Mouse (Mus musculus): Measurements from ENCODE around the gene Ccsap.
A peak's percentile ranks its signal among the peaks of the same experiment; 100 is the strongest.
"Not testable (repeated sequence)": the region's sequence is repeated elsewhere in the genome, so short reads cannot be mapped to it uniquely, and the experiment has no call there.

The Ccsap gene

DNA sequence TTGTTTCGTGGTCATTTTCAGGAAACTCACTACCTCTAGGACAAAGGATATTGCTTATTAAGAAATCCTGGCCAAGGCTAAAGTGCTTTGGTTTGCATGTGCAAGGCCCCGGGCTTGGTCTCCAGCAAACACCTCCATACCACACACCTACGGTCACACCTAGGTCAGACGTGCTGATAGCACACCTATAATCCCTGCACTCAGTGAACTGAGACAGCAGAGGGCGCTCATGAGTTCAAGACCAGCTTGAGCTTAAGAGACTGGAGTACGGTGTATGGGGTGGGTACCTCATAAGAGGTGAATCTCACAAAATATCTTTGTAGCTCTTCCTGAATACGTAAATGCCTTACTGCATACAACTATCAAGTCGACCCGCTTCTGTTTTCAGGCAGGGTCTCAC, 24.6 kb downstream of the Ccsap start:
- DNase-seq: peak; percentile 87 to 91

DNA sequence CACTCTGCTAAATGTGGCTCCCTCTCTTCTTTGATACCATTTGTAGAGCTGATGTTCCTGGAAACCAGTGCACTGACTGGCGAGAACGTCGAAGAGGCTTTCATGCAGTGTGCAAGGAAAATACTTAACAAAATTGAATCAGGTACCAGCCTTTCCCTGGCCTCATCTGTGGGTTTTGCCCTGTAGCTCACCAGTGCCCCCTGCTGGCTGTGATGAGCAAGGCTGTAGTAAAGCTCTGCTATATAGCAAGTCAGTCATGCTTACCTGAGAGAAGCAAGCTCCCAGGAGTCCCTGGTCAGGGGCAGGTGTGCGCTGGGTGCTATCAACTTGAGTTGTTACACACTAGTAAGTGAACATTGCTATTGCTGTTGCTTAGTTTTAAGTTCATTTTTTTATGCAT, 27.3 kb downstream of the Ccsap start:
- DNase-seq: peak; percentile 54 to 58

DNA sequence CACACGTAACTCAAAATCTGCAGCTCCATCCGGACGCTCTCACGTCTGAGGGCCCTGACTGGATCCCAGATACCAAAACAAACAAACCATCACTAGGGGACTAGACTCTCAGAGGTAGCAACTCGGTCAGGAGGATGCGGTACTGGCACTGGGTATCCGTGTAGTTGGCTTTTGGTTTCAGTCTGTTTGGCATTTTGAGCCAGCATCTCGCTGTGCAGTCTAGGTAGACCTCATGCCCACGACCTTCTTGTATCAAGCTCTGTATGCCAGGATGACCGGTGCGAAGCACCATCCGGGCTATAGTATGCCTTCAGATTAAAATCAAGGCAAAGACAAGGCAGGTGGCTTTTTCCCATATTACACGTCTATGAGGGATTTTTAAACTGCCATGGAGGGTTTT, 32.5 kb downstream of the Ccsap start:
- peak; percentile 47 for DNase-seq

DNA sequence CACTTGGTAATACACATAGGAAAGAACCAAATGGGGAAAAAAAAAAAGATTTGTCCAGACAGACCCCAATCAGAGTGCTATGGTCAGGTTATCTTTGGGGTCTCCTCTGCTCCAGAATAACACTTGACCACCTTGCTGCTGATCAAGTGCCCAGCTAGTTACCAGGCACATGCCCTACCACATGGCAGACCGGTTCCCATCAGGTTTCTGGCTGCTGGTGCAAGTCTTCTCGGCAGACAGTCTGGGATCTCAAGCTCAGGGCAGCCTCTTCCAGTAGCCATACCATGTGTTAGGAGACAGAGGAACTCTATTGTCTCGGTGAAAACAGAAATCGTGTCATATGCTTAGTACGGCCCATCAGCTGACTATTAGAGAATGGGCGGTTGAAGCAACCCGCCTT, 33.3 kb downstream of the Ccsap start:
- DNase-seq: peak; percentile 50 to 61

DNA sequence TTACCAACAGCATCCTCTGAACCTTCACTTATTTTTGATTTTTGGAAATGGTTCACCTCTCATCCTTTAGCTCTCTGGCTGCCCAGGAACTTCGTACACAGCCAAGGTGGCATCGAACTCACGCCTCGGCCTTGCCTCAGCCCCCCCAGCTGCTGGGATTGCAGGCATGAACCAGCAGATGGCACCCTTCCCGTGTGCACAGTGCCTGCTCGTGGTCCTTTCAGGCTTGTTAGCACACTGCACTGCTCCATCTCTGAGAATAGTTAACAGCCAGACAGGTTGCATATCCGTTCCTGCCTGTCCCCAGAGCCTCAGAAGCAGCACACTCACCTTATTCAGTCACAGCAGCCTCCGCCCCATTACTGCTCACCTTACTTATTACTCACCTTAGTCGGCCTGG, 34.0 kb downstream of the Ccsap start:
- peak; percentile 64 to 66 for DNase-seq

DNA sequence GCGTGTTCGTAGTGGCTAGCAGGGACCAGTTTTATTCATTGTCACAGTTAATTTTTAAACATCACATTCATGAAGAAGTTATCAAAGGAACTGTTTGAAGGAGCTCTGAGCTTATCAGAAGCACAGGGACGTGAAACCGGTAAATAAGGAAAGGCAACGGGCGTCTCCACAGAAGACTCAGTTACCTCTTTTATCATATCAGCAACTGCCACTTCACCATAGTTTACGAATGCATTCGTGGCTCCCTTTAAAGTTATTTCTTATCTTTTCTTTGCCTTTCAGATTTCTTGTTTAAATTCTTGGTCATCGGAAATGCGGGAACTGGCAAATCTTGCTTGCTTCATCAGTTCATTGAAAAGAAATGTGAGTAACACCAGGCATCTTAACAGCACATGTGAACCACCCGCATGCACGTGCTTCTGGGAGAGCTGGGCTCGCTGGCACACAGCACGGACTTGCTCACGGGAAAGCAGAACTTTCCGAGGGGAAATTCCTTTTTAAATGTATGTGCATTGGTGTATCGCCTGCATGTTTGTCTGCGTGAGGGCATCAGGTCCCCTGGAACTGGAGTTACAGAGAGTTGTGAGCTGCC, 36.4 kb downstream of the Ccsap start:
- no peak for DNase-seq

DNA sequence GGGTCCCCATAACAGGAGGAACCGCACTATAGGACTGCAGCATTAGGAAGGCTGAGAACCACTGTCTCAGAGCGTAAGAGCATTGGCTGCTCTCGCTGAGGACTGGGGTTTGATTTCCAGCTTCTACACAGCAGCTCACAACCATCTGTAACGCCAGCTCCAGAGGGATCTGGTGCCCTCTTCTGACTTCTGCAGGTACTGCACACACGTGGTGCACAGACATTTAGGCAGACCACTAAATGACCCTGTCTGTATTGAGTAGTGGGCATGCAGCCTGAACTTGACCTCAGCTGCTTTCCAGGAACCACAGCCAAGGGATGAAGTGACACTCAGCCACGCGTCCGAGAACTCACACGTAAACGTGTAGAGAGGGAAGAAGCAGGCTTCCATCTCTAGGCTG, 36.9 kb downstream of the Ccsap start:
- DNase-seq: no peak

DNA sequence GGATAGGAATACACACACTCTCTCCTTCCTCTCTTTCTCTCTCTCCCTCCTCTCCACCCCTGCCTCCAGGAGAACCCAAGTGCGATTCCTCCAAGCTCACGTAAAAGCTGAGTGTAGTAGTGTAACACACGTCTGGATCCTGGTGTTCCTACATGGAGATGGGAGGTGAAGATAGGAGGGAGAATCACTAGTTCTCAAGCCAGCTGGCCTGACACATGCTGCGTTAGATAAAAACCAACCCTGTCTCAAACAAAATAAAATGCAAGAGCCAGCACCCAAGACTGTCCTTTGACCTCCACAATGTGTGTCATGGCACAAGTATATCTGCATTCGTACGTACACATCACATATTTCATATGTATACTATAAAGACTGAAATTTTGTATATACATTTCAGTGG, 39.2 kb downstream of the Ccsap start:
- DNase-seq: no peak

DNA sequence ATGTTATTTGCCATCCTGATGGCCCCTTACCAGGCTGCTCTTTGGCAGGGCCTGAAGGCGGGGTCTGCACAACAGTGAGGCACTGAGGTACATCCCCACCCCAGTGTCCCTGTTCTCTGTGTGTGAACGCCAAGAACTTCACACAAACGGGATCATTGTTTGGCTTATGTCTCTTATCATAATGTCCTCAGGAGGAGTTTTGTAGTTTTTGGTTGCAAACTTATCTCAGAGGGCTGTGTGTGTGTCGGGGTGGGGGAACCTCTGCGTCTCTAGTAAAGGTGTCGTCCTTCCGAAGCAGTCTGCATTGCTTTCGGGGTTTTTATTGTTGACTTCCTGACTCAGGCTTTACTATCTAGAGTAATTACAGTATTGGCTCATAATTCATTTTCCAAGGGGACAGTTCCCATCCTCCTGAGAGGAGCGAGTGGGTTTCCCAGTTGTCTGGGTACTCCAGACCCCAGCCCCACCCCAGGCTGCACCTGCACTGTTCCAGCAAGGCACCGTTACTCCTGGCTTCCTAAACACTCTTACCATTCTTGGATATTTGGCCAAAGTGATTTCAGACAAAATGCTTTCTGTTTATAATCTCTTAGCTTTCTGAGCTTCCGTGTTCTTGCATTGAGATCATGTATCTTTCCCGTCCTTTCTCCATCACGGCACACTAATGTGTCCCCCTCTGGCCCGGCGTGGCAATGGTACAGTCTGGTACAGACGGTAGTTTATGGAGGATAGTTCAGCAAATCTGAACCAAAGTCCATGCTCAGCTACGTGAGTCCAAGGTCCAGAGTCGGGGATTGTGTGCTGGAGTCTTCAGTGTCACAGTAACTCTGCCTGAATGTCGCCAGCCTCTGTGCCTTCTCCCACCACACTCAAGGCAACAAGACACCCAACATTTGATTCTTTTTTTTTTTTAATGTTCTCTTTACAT, 40.1 kb downstream of the Ccsap start:
- no peak for DNase-seq

DNA sequence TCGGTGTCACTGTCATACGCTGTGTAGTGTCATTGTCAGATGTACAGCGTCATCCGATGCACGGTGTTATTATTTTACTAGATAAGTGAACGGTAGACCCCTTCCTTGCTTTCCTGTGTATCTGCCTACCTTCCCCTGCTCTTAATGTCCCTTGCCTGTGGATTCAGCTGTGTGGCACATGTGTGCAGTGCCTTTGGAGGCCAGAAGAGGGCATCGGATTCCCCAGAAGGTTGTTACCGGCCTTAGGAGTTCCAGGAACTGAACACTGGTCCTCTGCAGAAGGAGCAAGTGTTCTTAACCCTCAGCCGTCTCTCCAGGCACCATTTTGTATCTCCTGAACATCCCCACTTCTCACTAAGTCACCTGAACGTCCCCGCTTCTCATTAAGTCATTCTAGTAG, 42.3 kb downstream of the Ccsap start:
- DNase-seq: no peak

DNA sequence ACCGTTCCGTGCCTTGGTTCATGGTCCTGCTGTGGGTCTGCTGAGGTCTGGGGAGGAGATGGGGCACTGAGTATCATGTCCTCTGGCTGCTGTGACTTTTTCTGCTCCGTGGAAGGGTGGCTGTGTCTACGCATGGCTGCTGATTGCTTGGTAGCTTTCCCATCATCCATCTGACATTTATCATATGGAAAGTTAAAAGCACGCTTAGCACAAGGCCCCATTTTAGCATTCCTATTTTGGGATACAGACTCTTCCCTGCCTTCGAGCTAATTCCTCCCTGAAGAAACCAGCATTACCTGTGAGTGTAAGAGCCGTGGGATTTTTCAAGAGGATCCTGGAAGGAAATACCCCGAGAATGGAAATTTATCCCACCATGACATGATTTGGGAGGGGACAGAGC, 43.1 kb downstream of the Ccsap start:
- no peak for DNase-seq

DNA sequence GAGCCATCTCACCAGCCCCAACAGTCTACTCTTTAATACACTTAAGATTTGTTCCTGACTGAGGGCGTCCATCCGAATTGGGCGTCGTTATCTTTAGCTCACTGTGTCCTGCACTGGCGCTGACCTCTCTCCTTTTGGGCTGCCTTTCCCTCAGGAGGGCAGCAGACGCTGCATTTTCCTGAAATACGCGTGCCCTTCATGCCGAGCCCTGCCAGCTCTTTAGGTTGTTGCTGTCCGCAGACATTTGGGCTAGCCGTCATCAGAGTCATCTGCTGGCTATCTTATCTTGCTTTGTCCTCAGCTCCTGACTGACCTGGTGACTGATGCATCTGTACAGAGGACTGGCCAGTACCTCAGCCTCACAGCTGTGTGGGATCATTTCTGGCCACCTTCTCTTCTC, 44.7 kb downstream of the Ccsap start:
- no peak for DNase-seq

DNA sequence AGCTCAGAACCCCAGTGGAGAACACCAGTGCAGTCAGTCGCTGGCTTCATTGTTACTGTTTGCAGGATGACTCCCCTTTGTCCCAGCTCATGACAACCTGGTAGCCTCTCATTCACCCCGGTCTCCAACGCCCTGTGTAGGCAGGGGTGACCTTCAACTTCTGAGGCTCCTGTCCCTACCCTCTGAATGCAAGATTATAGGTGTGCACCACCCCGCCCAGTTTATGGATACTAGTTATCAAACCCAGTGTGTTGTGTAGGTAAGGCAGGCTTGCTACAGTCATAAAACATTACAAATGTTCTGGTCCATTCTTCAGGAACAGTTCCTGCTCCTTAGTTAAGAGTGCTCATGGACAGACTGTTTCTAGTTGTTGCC, 46.1 kb downstream of the Ccsap start:
- no peak for DNase-seq

DNA sequence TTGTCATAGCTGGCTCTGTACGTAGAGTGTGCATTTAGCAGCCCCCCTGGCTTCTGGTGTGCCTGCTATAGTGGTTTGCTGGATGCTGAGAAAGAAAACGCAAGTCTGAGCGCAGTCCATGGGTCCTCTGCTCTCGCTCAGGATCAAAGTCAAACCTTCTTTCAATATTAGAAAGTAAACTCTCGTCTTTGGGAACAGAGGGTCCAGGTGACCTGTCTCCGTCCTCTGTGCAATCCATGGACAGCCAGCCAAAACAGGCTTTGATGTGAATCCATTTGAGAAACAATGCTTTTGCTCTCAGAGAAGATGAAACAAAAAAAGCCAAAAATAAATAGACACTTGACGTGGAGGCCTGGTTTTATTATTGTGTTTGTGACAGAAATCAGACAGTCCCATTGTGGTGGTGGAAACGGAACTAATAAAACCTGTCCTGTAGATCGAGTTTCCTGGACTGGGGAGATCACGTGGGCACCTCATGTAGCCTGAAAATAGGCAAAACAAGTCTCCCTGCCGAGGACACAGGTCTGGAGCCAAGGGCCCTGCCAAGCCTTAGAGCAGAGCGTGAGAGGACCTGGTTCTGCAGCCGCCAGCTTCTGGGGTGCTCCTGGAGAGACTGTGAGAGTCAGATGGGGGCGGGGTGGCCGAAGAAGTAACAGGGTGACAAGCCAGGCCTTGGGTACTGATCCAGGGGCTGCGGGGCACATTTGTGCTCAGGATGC, 46.7 kb downstream of the Ccsap start:
- peak; percentile 69 to 74 for DNase-seq

DNA sequence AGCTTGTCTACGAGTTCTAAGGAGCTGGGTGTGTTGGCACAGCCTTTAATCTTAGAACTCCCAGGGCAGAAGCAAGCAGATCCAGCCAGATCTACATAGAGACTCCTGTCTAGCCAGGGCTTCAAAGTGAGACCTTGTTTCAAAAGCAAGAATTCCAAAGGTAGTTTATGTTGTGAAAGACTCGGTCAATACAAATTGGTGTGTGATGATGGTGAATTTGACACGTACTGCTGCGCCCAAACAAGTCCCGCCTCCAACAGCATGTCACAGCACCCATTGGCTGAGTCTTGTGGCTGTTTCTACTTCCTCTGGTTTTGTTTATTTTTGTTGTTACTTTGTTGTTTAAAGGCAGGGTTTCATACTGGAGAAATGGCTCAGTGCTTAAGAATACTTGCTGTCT, 47.8 kb downstream of the Ccsap start:
- no peak for DNase-seq

DNA sequence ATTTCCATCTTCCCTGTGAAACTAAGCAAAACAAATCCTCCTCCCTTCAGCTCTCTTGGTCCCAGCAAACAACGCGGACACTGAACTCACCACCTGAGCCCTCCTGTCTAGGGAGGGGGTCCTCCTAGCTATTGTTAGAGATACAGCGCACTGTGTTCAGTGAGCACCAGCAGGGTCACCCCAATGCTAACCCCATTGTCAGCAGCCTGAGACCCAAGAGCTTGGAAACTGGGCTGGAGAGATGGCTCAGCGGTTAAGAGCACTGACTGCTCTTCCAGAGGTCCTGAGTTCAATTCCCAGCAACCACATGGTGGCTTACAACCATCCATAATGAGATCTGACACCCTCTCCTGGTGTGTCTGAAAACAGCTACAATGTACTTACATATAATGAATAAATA, 50.7 kb downstream of the Ccsap start:
- DNase-seq: not testable (repeated sequence)

DNA sequence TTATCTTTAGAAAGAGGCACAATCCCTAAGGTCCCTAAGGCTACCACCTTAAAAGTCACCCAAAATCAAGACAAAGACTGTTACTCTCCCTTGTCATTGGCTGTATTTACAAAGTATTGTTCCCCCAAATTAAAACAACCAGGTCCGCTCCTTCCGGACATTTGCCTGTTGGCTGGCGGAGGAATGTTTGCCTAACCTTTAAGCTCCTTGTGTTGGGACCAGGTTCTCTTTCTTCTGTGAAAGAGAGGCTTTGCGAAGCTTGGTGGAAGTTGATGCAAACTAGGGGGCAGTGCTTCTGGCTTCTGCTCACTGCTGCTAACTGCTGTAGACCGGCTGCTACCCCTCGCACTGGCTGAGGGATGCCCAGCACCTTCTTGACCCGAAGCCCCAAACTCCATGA, 51.3 kb downstream of the Ccsap start:
- DNase-seq: no peak

DNA sequence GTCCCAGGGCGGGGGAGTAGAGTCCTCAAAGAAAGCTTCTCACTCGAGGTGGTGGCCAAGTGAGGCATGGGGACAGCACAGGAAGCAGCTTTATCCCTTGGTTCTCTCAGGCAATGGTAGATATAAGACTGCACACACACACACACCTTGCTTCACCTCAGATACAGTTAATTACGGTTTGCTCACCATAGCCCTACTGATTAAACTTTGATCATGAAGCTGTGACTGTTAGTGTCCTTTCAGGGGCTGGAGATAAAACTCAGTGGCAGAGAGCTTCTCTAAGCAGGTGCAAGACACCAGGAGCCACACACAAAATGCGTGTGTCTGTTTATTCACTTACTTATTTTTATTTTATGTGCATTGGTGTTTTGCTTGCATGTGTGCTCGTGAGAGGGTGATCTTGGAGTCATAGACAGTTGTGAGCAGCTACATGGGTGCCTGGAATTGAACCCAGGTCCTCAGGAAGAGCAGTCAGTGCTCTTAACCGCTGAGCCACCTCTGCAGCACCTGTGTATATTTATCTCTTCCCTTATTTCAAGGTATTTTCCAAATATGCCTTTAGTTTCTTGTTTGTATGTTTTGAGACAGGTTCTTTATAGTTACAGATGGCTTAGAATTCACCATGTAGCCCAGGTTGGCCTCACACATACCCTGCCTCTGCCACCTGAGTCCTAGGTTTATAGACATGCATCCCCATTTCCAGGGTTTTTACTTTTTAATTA, 52.0 kb downstream of the Ccsap start:
- no peak for DNase-seq

DNA sequence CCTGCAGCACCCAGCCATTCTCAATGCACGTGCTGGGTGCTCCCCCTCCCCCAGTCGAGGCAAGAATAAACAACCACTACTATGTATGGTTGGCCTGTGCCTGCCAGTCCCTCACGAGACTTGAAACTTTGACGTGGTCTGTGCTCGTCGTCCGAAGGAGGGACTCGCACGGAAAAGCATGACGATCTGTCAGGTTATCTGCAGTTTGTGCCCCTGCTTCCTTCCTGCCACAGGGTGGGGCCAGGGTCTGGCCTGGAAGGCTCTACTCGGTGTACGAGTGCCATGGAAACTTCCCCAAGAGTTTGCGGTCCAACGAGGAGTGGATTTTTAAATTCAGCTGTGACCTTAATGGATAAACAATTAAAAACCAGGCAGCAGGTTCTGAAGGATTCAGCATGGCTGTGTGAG, 53.0 kb downstream of the Ccsap start:
- peak in 1 of 2 experiments; percentile 30 for DNase-seq

DNA sequence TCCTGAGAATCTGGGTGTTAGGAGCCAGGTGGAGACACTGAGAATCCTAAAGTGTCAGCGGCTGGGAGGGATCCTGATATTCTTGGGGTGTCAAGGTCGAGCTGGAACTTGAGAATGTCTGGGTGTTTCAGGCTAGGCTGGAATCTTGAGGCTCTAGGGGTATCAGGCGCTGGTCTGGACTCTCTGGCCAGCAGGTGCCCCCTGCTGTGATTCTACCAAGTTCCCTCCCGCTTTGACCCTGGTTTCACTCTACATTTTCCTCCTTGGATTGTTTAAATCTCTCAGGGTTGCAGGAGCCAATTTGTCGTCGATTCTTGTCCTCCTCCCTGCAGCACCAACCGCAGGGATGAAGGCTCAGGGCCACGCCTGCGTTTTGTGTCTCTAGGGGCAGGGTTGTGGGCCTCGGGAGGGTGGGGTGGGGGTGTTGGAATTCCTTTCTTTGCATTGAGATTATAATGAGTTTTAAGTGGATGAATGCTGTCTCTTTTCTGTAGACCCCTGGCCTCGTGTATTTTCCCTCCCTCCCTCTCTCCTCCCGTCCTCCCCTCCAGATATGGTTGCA, 53.6 kb downstream of the Ccsap start:
- DNase-seq: peak; percentile 52 to 55

DNA sequence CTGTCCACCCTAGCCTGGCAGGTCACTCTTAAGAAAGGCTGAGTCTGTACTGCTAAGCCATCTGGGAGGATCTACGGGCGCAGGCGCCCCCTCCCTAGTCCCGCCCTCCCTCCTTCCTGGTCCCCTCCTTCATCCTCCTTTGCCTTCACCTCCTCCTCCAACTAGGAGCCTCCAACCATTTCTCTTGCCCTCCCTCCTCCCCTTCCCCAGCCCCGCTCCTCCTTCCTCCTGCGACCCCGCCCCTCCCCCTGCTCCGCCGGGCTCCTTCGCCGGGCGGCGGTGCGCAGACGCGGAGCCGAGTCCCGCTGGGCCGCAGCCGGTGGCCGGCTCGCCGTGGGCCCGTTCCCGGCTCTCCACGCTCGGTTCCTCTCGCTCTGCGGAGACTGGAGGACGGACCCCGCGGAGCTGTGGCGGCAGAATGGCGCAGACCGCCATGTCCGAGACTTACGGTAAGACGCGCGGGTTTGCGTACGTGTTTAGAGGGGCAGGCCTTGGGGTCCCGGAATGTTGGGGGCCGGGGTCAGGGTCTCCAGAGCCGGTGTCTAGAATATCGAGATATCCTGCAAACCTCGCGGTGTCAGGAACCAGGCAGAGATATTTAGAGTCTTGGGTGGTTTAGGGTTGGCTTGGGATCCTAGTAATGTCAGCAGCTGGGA, 54.2 kb downstream of the Ccsap start, which contains the start of gene Rab4a:
TSS of gene Rab4a (plus strand) at position 268 of the 656 bp plus-strand sequence.
- peak; percentile 94 to 97 for DNase-seq

DNA sequence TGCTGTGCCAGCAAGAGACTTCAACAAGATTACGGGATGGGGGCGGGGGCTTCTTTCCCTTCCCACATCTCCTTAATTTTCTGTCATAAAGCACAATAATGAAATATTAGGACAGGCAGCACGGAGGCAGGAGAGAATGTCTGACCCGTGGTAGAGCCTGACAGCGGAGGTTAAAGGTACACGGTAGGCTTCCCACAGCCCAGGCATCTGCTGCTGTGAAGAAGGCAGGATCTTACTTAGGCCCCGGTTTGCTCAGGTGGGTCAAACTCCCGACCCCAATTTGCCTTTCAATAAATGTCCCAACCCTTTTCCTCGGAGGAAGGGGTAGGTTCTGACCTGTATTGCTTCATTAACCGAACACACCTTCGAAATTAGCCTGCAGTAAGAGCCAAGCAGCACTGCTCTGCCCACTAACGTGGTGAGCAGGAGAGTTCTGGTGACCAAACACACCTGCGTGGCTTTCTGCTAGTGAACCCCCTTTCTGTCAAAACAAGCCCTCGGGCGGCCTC, 54.7 kb downstream of the Ccsap start:
- DNase-seq: no peak
